Mouse (Mus musculus) liver, embryonic 16.5 days (tissue): ENCODE results near the gene Sigmar1. TPM values are rescaled to one million over a fixed set of nuclear protein-coding genes. Genes with fewer than 3 reads are reported as not detected.

Experiments
- ATAC-seq: fragments of 200-750 bp; cut with Nextera tagmentation; 2 replicates; pipeline ENCODE4 v1.8.0; 2017; ENCODE audit warnings: low read depth, mild to moderate bottlenecking, moderate number of reproducible peaks, moderate library complexity
- H3K27ac ChIP-seq: fragments of 300-500 bp; sonication (generic); 2 replicates; pipeline ENCODE4 v1.5.1; 2014; ENCODE audit warnings: mild to moderate bottlenecking, low read length
- H3K27me3 ChIP-seq: fragments of 300-500 bp; sonication (generic); 2 replicates; pipeline ENCODE4 v1.6.1; 2014; ENCODE audit warnings: low read depth, low read length, mixed read lengths; ENCODE audit not compliant: control insufficient read depth, insufficient read depth
- H3K36me3 ChIP-seq: fragments of 300-500 bp; sonication (generic); 2 replicates; pipeline ENCODE4 v1.6.1; 2014; ENCODE audit warnings: mild to moderate bottlenecking; ENCODE audit not compliant: control insufficient read depth, insufficient read depth
- H3K4me1 ChIP-seq: fragments of 300-500 bp; sonication (generic); 2 replicates; pipeline ENCODE4 v1.6.1; 2014; ENCODE audit warnings: low read depth, low read length, mixed read lengths; ENCODE audit not compliant: control insufficient read depth
- H3K4me2 ChIP-seq: fragments of 300-500 bp; sonication (generic); 2 replicates; pipeline ENCODE4 v1.6.1; 2014; ENCODE audit warnings: low read depth, low read length, mixed read lengths
- H3K4me3 ChIP-seq: fragments of 300-500 bp; sonication (generic); 2 replicates; pipeline ENCODE4 v1.5.1; 2014; ENCODE audit warnings: low read depth, mild to moderate bottlenecking, low read length
- H3K9ac ChIP-seq: fragments of 300-500 bp; sonication (generic); 2 replicates; pipeline ENCODE4 v1.6.1; 2014; ENCODE audit warnings: low read depth, low read length
- H3K9me3 ChIP-seq: fragments of 300-500 bp; sonication (generic); replicated peaks from 2 replicates; pipeline ENCODE4 v1.6.1; 2016; ENCODE audit warnings: low read length; ENCODE audit not compliant: control insufficient read depth
- WGBS: fragments of 180-500 bp; shearing (Covaris S2); extraction: QIAGEN DNeasy Blood & Tissue Kit; methylation state at CpG from one replicate; pipeline ENCODE4 v1.1.7; 2014; ENCODE audit not compliant: insufficient replicate concordance; 5-methylcytosine and 5-hydroxymethylcytosine counted together
- polyA plus RNA-seq: library from polyadenylated mRNA; unstranded; fragments of >200 nt; fragmentation: Nextera tagmentation; extraction: Ambion mirVana; gene quantifications from 2 replicates; pipeline ENCODE4 v1.2.1, GENCODE M21; 2015

The Sigmar1 gene
- polyA plus RNA-seq, 1 experiment from 2014 or later: 57.0 TPM

- Histone ChIP-seq H3K9me3 (no peaks in the 10 kb centered on the region), H3K4me2 (peak overlapping the region; percentile 97), H3K4me1 (peaks cover 15% of the 10 kb centered on the region), H3K4me3 (peak overlapping the region; percentile 73), H3K9ac (peak overlapping the region; percentile 74), H3K27ac (peak overlapping the region; percentile 77), H3K27me3 (no peaks in the 10 kb centered on the region), H3K36me3 (no peaks in the 10 kb centered on the region)
- under 1% methylated on average over 27 of the region's 27 CpGs for WGBS
- peak; percentile 96 for ATAC-seq
Observed at GRCm38 (mm10) chr4:41741158-41741560, 14.8 kb downstream of the Sigmar1 start.

- WGBS: under 1% methylated on average over 48 of the region's 48 CpGs
- H3K4me1 ChIP-seq: peaks cover 15% of the 10 kb centered on the region
- peak overlapping the region; percentile 74 for H3K9ac ChIP-seq
- peak overlapping the region; percentile 73 for H3K4me3 ChIP-seq
- peak overlapping the region; percentile 97 for H3K4me2 ChIP-seq
- peak overlapping the region; percentile 77 for H3K27ac ChIP-seq
- peak; percentile 76 for ATAC-seq
- H3K27me3 ChIP-seq: no peaks in the 10 kb centered on the region
- no peaks in the 10 kb centered on the region for H3K36me3 ChIP-seq
- no peaks in the 10 kb centered on the region for H3K9me3 ChIP-seq
Observed at GRCm38 (mm10) chr4:41740380-41741157, 15.4 kb downstream of the Sigmar1 start.

- Histone ChIP-seq H3K27me3 (no peaks in the 10 kb centered on the region; the same call in 1 of the 2 replicates), H3K4me2 (no peak overlapping the region)
Observed at GRCm38 (mm10) chr4:41739260-41739659, 16.7 kb downstream of the Sigmar1 start.

GRCm38 (mm10) chr4:41738256-41738603 lies 17.7 kb downstream of the Sigmar1 start:
- Histone ChIP-seq H3K27ac (no peak overlapping the region), H3K4me1 (peaks cover 15% of the 10 kb centered on the region), H3K27me3 (peaks cover 6% of the 10 kb centered on the region), H3K9me3 (no peaks in the 10 kb centered on the region), H3K36me3 (no peaks in the 10 kb centered on the region), H3K9ac (no peak overlapping the region), H3K4me2 (no peak overlapping the region), H3K4me3 (no peak overlapping the region)
- no peak for ATAC-seq
- 46% methylated on average over 1 of the region's 1 CpGs for WGBS

More at GRCm38 (mm10) chr4:41739260-41739659, 16.7 kb downstream of the Sigmar1 start:
- Histone ChIP-seq H3K4me3 (no peak overlapping the region), H3K9me3 (no peaks in the 10 kb centered on the region), H3K4me1 (peaks cover 15% of the 10 kb centered on the region), H3K9ac (no peak overlapping the region), H3K27ac (no peak overlapping the region), H3K36me3 (no peaks in the 10 kb centered on the region)
- no peak for ATAC-seq
- WGBS: 86% methylated on average over 13 of the region's 13 CpGs

- 31% methylated on average over 8 of the region's 8 CpGs for WGBS
- H3K9ac ChIP-seq: no peak overlapping the region
- H3K27ac ChIP-seq: no peak overlapping the region
- H3K4me3 ChIP-seq: no peak overlapping the region
- ATAC-seq: no peak
- peaks cover 11% of the 10 kb centered on the region for H3K27me3 ChIP-seq
- peaks cover 15% of the 10 kb centered on the region for H3K4me1 ChIP-seq
- H3K36me3 ChIP-seq: no peaks in the 10 kb centered on the region
- H3K9me3 ChIP-seq: no peaks in the 10 kb centered on the region
- no peak overlapping the region for H3K4me2 ChIP-seq
Observed at GRCm38 (mm10) chr4:41737602-41738255, 18.2 kb downstream of the Sigmar1 start.

- Histone ChIP-seq H3K27ac (no peak within 1 kb of the TSS), H3K4me3 (peak within 1 kb of the TSS; percentile 32), H3K27me3 (peaks cover 68% of the 10 kb centered on the region), H3K36me3 (no peaks in the 10 kb centered on the region), H3K4me1 (no peaks in the 10 kb centered on the region; the same call in 1 of the 2 replicates), H3K9me3 (no peaks in the 10 kb centered on the region), H3K4me2 (peak within 1 kb of the TSS; percentile 48), H3K9ac (no peak within 1 kb of the TSS)
- ATAC-seq: 0 out of 2 replicates have a peak, but pooled peaks have one; percentile 24
- WGBS: 1% methylated on average over 50 of the region's 50 CpGs
Observed at GRCm38 (mm10) chr4:41731052-41731765, 24.7 kb downstream of the Sigmar1 start, which contains the start of gene Arid3c. Gene Arid3c, minus strand, starts transcription at chr4:41731142.

GRCm38 (mm10) chr4:41726826-41727621 lies 28.9 kb downstream of the Sigmar1 start:
- ATAC-seq: no peak
- Histone ChIP-seq H3K9ac (no peak overlapping the region), H3K4me2 (no peak overlapping the region), H3K4me3 (no peak overlapping the region), H3K9me3 (no peaks in the 10 kb centered on the region), H3K36me3 (no peaks in the 10 kb centered on the region), H3K4me1 (peaks cover 5% of the 10 kb centered on the region), H3K27ac (no peak overlapping the region), H3K27me3 (peaks cover 81% of the 10 kb centered on the region)
- 12% methylated on average over 20 of the region's 20 CpGs for WGBS

- peaks cover 43% of the 10 kb centered on the region for H3K27me3 ChIP-seq
- H3K36me3 ChIP-seq: peaks cover 9% of the 10 kb centered on the region
- WGBS: under 1% methylated on average over 27 of the region's 27 CpGs
- H3K9ac ChIP-seq: peak within 1 kb of the TSS; percentile 84
- peak within 1 kb of the TSS; percentile 83 for H3K4me3 ChIP-seq
- H3K9me3 ChIP-seq: no peaks in the 10 kb centered on the region
- peaks cover 8% of the 10 kb centered on the region for H3K4me1 ChIP-seq
- no peak within 1 kb of the TSS for H3K27ac ChIP-seq
- ATAC-seq: peak; percentile 97
- H3K4me2 ChIP-seq: peak within 1 kb of the TSS; percentile 75
Observed at GRCm38 (mm10) chr4:41722918-41723351, 33.0 kb downstream of the Sigmar1 start, which contains the start of gene Dctn3. Gene Dctn3, minus strand, starts transcription at chr4:41723170.
